Mouse (Mus musculus): ENCODE measurements around the gene Fnbp1l. TPM values are rescaled to one million over a fixed set of nuclear protein-coding genes. Genes with fewer than 3 reads are reported as not detected.

The Fnbp1l gene
- total and polyA plus RNA-seq, 2 experiments from 2014 or later, result 135 to 209 TPM

- Histone ChIP-seq H3K4me1 (ENCODE audit: insufficient read depth, low read length) (no peaks in the 10 kb centered on the region), H3K27ac (ENCODE audit: low read depth, low read length) (no peak overlapping the region), H3K4me2 (ENCODE audit: low read depth, low read length, poor library complexity, severe bottlenecking) (no peak overlapping the region), H3K9me3 (ENCODE audit: low read length) (no peaks in the 10 kb centered on the region), H3K27me3 (ENCODE audit: insufficient read depth, low read length) (no peaks in the 10 kb centered on the region), H3K36me3 (ENCODE audit: insufficient read depth, low read length) (peaks cover 24% of the 10 kb centered on the region), H3K4me3 (ENCODE audit: low read depth, low read length) (no peak overlapping the region), H3K9ac (replicated peaks; ENCODE audit: low read length, poor library complexity, severe bottlenecking) (no peak overlapping the region)
- DNase-seq (ENCODE audit: low spot score) (no peak), ATAC-seq (ENCODE audit: low FRiP score) (no peak)
- TF ChIP-seq CTCF (IDR thresholded peaks at IDR 0.05), result no peak
- 88% methylated on average over 4 of the region's 4 CpGs for WGBS
Observed at GRCm38 (mm10) chr3:122547469-122547868, 72.0 kb downstream of the Fnbp1l start.

GRCm38 (mm10) chr3:122545346-122545745 is 74.2 kb downstream of the Fnbp1l start:
- H3K27ac ChIP-seq (ENCODE audit: low read depth, low read length), result no peak overlapping the region
- no peak for DNase-seq (ENCODE audit: low spot score)
- no peak for ATAC-seq (ENCODE audit: low FRiP score)
- no peaks in the 10 kb centered on the region for H3K9me3 ChIP-seq (ENCODE audit: low read length)
- H3K36me3 ChIP-seq (ENCODE audit: insufficient read depth, low read length), result peaks cover 35% of the 10 kb centered on the region
- H3K4me1 ChIP-seq (ENCODE audit: insufficient read depth, low read length), result no peaks in the 10 kb centered on the region
- H3K4me3 ChIP-seq (ENCODE audit: low read depth, low read length), result no peak overlapping the region
- H3K4me2 ChIP-seq (ENCODE audit: low read depth, low read length, poor library complexity, severe bottlenecking), result no peak overlapping the region
- no peak overlapping the region for H3K9ac ChIP-seq (replicated peaks; ENCODE audit: low read length, poor library complexity, severe bottlenecking)
- TF ChIP-seq CTCF (IDR thresholded peaks at IDR 0.05), result no peak
- 91% methylated on average over 2 of the region's 2 CpGs for WGBS
- no peaks in the 10 kb centered on the region for H3K27me3 ChIP-seq (ENCODE audit: insufficient read depth, low read length)

DNA sequence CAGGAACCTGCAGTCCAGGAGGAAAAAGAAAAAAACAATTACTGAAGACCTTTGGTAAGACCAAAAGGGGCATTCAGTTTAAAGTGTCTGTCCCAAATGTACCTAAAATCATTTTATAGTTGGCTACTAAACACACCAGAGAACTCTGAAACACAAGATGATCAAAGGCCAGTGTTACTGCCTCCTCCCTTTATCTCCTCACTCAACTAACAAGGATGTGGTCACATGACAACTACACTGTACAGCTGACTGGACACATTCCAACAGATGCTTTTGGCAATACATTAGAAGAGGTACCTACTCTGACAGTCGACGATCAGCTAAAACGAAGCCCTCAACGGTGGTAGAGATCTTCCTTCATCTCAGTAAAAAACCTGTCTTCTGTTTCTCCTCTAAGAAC is 78.6 kb downstream of the Fnbp1l start:
- Histone ChIP-seq H3K27me3 (ENCODE audit: insufficient read depth, low read length) (no peaks in the 10 kb centered on the region), H3K4me3 (ENCODE audit: low read depth, low read length) (no peak overlapping the region), H3K36me3 (ENCODE audit: insufficient read depth, low read length) (peaks cover 50% of the 10 kb centered on the region), H3K4me2 (ENCODE audit: low read depth, low read length, poor library complexity, severe bottlenecking) (no peak overlapping the region), H3K4me1 (ENCODE audit: insufficient read depth, low read length) (no peaks in the 10 kb centered on the region), H3K9me3 (ENCODE audit: low read length) (no peaks in the 10 kb centered on the region), H3K9ac (replicated peaks; ENCODE audit: low read length, poor library complexity, severe bottlenecking) (no peak overlapping the region), H3K27ac (ENCODE audit: low read depth, low read length) (no peak overlapping the region)
- DNase-seq (ENCODE audit: low spot score) (no peak), ATAC-seq (ENCODE audit: low FRiP score) (no peak)
- TF ChIP-seq CTCF (IDR thresholded peaks at IDR 0.05), result no peak
- 83% methylated on average over 4 of the region's 4 CpGs for WGBS

GRCm38 (mm10) chr3:122539961-122540690 is 79.4 kb downstream of the Fnbp1l start:
- Histone ChIP-seq H3K27ac (ENCODE audit: low read depth, low read length) (no peak overlapping the region), H3K4me2 (ENCODE audit: low read depth, low read length, poor library complexity, severe bottlenecking) (no peak overlapping the region), H3K36me3 (ENCODE audit: insufficient read depth, low read length) (peaks cover 50% of the 10 kb centered on the region), H3K4me3 (ENCODE audit: low read depth, low read length) (no peak overlapping the region), H3K9ac (replicated peaks; ENCODE audit: low read length, poor library complexity, severe bottlenecking) (no peak overlapping the region), H3K4me1 (ENCODE audit: insufficient read depth, low read length) (no peaks in the 10 kb centered on the region), H3K9me3 (ENCODE audit: low read length) (no peaks in the 10 kb centered on the region), H3K27me3 (ENCODE audit: insufficient read depth, low read length) (no peaks in the 10 kb centered on the region)
- no peak for TF ChIP-seq CTCF (IDR thresholded peaks at IDR 0.05)
- no peak for ATAC-seq (ENCODE audit: low FRiP score)
- 79% methylated on average over 17 of the region's 17 CpGs for WGBS
- no peak for DNase-seq (ENCODE audit: low spot score)

- H3K4me1 ChIP-seq (ENCODE audit: insufficient read depth, low read length), result no peaks in the 10 kb centered on the region
- no peak overlapping the region for H3K4me3 ChIP-seq (ENCODE audit: low read depth, low read length)
- no peak overlapping the region for H3K4me2 ChIP-seq (ENCODE audit: low read depth, low read length, poor library complexity, severe bottlenecking)
- H3K9me3 ChIP-seq (ENCODE audit: low read length), result no peaks in the 10 kb centered on the region
- no peaks in the 10 kb centered on the region for H3K27me3 ChIP-seq (ENCODE audit: insufficient read depth, low read length)
- peaks cover 41% of the 10 kb centered on the region for H3K36me3 ChIP-seq (ENCODE audit: insufficient read depth, low read length)
- H3K9ac ChIP-seq (replicated peaks; ENCODE audit: low read length, poor library complexity, severe bottlenecking), result no peak overlapping the region
- TF ChIP-seq CTCF (IDR thresholded peaks at IDR 0.05), result no peak
- H3K27ac ChIP-seq (ENCODE audit: low read depth, low read length), result no peak overlapping the region
- ATAC-seq (ENCODE audit: low FRiP score), result no peak
- DNase-seq (ENCODE audit: low spot score), result no peak
- 94% methylated on average over 2 of the region's 2 CpGs for WGBS
Observed at GRCm38 (mm10) chr3:122538851-122539250, 80.7 kb downstream of the Fnbp1l start.

GRCm38 (mm10) chr3:122535938-122536703 is 83.4 kb downstream of the Fnbp1l start:
- no peak overlapping the region for H3K9ac ChIP-seq (replicated peaks; ENCODE audit: low read length, poor library complexity, severe bottlenecking)
- no peaks in the 10 kb centered on the region for H3K9me3 ChIP-seq (ENCODE audit: low read length)
- peaks cover 24% of the 10 kb centered on the region for H3K36me3 ChIP-seq (ENCODE audit: insufficient read depth, low read length)
- no peak overlapping the region for H3K4me3 ChIP-seq (ENCODE audit: low read depth, low read length)
- ATAC-seq (ENCODE audit: low FRiP score) (peak; percentile 39), DNase-seq (ENCODE audit: low spot score) (no peak)
- H3K4me1 ChIP-seq (ENCODE audit: insufficient read depth, low read length), result no peaks in the 10 kb centered on the region
- no peak for TF ChIP-seq CTCF (IDR thresholded peaks at IDR 0.05)
- H3K27me3 ChIP-seq (ENCODE audit: insufficient read depth, low read length), result no peaks in the 10 kb centered on the region
- H3K4me2 ChIP-seq (ENCODE audit: low read depth, low read length, poor library complexity, severe bottlenecking), result no peak overlapping the region
- WGBS, result 85% methylated on average over 8 of the region's 8 CpGs
- H3K27ac ChIP-seq (ENCODE audit: low read depth, low read length), result no peak overlapping the region
